Mouse (Mus musculus): ENCODE results near the gene Ttll6. TPM values are rescaled to one million over a fixed set of nuclear protein-coding genes. Genes with fewer than 3 reads are reported as not detected.

The Ttll6 gene
- polyA plus RNA-seq, 1 experiment from 2014 or later = not detected

Other genes starting within 250 kb of the Ttll6 start
- not detected in 2 replicates for gene B4galnt2, start 218.9 kb upstream of the Ttll6 start, polyA plus RNA-seq (2016; fragmentation: Nextera tagmentation; extraction: Ambion mirVana)
- 110 and 122 TPM in 2 replicates for gene Igf2bp1, start 127.8 kb upstream of the Ttll6 start, polyA plus RNA-seq (2016; fragmentation: Nextera tagmentation; extraction: Ambion mirVana)
- gene Gip, start 109.2 kb upstream of the Ttll6 start, polyA plus RNA-seq (2016; fragmentation: Nextera tagmentation; extraction: Ambion mirVana) = not detected in 2 replicates
- gene Snf8, start 98.9 kb upstream of the Ttll6 start, polyA plus RNA-seq (2016; fragmentation: Nextera tagmentation; extraction: Ambion mirVana) = 89.8 and 103 TPM in 2 replicates
- 46.0 and 50.9 TPM in 2 replicates for gene Ube2z, start 68.4 kb upstream of the Ttll6 start, polyA plus RNA-seq (2016; fragmentation: Nextera tagmentation; extraction: Ambion mirVana)
- 492 and 507 TPM in 2 replicates for gene Atp5g1, start 58.1 kb upstream of the Ttll6 start, polyA plus RNA-seq (2016; fragmentation: Nextera tagmentation; extraction: Ambion mirVana)
- gene Calcoco2, start 21.8 kb upstream of the Ttll6 start, polyA plus RNA-seq (2016; fragmentation: Nextera tagmentation; extraction: Ambion mirVana) = not detected in 2 replicates
- gene Hoxb13, start 60.5 kb downstream of the Ttll6 start, polyA plus RNA-seq (2016; fragmentation: Nextera tagmentation; extraction: Ambion mirVana) = not detected in 2 replicates
- gene Hoxb9, start 137.7 kb downstream of the Ttll6 start, polyA plus RNA-seq (2016; fragmentation: Nextera tagmentation; extraction: Ambion mirVana) = 1.0 and 1.3 TPM in 2 replicates
- gene Hoxb8, start 148.1 kb downstream of the Ttll6 start, polyA plus RNA-seq (2016; fragmentation: Nextera tagmentation; extraction: Ambion mirVana) = 0.24 and 0.40 TPM in 2 replicates
- gene Hoxb7, start 152.8 kb downstream of the Ttll6 start, polyA plus RNA-seq (2016; fragmentation: Nextera tagmentation; extraction: Ambion mirVana) = 1.8 and 2.1 TPM in 2 replicates
- gene Hoxb6, start 158.7 kb downstream of the Ttll6 start, polyA plus RNA-seq (2016; fragmentation: Nextera tagmentation; extraction: Ambion mirVana) = 1.0 and 1.1 TPM in 2 replicates
- gene Hoxb5, start 169.6 kb downstream of the Ttll6 start, polyA plus RNA-seq (2016; fragmentation: Nextera tagmentation; extraction: Ambion mirVana) = 0.83 and 2.1 TPM in 2 replicates
- 0.56 and 0.73 TPM in 2 replicates for gene Hoxb4, start 184.5 kb downstream of the Ttll6 start, polyA plus RNA-seq (2016; fragmentation: Nextera tagmentation; extraction: Ambion mirVana)
- 0.55 and 0.68 TPM in 2 replicates for gene Hoxb3, start 189.5 kb downstream of the Ttll6 start, polyA plus RNA-seq (2016; fragmentation: Nextera tagmentation; extraction: Ambion mirVana)
- gene Hoxb2, start 216.7 kb downstream of the Ttll6 start, polyA plus RNA-seq (2016; fragmentation: Nextera tagmentation; extraction: Ambion mirVana) = 5.1 and 6.0 TPM in 2 replicates
- gene Hoxb1, start 232.0 kb downstream of the Ttll6 start, polyA plus RNA-seq (2016; fragmentation: Nextera tagmentation; extraction: Ambion mirVana) = not detected in 2 replicates

All from limb, embryonic 12.5 days (tissue).